Mouse (Mus musculus): Measurements from ENCODE around the gene 9530077C05Rik. TPM values are rescaled to one million over a fixed set of nuclear protein-coding genes. Genes with fewer than 3 reads are reported as not detected.

Gene 9530077C05Rik
- total RNA-seq, 2 experiments from 2014 or later = 0.70 to 0.76 TPM

GRCm38 (mm10) chr9:22461946-22462345 is 50.6 kb downstream of the 9530077C05Rik start:
- DNase-seq = no peak

DNA sequence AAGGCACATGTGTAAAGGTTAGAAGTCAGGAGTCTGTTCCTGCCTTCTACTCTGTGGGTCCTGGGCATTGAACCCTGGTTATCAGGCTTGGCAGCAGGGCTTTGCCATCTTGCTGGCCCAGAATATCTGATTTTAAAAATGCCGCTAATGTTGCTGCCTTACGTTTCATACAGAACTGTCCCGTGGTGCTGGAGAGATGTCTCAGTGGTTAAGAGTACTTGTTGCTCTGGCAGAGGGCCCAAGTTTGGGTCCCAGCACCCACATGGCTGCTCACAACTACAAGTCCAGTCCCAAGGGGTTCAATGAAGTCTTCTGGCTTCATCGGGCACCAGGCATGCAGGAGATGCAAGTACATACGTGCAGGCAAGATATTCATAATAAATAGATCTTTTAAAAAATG is 54.9 kb downstream of the 9530077C05Rik start:
- DNase-seq = no peak

- DNase-seq = peak; percentile 54
Observed at GRCm38 (mm10) chr9:22467371-22468169, 56.3 kb downstream of the 9530077C05Rik start.

- DNase-seq = peak; percentile 72
Observed at GRCm38 (mm10) chr9:22468170-22468898, 57.0 kb downstream of the 9530077C05Rik start.

DNA sequence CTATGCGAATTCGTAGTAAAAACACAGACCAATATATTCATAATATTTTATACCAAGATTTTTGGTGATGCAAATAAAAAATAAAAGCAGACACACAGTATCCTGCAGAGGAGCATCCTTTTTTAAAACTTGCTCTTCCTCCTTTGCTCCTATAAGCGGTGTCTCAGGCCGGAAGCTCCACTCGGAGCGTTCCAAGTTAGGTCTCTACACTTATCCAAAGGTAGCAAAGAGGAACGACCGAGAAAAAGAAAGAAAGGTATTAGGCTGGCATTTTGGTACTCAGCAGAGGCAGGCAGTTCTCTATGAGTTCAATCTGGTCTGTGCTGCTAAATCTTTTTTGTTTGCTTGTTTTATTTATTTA is 57.6 kb downstream of the 9530077C05Rik start:
- DNase-seq = no peak

- no peak for DNase-seq
Observed at GRCm38 (mm10) chr9:22469643-22470042, 58.3 kb downstream of the 9530077C05Rik start, which contains the start of gene Rp9. Rp9 (minus strand) TSS chr9:22469743.

- peak; percentile 91 for DNase-seq
Observed at GRCm38 (mm10) chr9:22475424-22475868, 64.1 kb downstream of the 9530077C05Rik start, which contains the start of gene Bbs9. Bbs9 (plus strand) TSS chr9:22475715.

DNA sequence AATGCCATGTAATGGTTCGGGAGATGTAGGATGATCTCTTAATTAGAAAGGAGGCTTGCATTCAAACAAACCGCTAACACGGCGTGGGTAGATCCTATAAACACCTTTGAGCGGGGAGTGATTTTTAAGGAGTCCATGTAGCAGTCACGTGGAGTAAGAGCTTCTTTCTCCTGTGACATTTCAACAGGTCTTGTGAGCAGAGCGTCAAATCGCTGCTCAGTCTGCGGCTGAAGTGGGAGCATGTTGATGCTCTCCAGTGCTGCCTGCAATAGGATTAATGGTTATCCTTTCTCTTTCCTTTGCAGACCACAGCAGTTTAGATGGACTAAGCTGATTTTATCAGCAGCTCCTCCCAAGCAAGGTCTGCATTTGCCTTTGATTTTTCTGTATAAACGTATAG is 65.0 kb downstream of the 9530077C05Rik start:
- no peak for DNase-seq

GRCm38 (mm10) chr9:22478946-22479345 is 67.6 kb downstream of the 9530077C05Rik start:
- no peak for DNase-seq

- DNase-seq = no peak
Observed at GRCm38 (mm10) chr9:22483866-22484561, 72.7 kb downstream of the 9530077C05Rik start.

- DNase-seq = no peak
Observed at GRCm38 (mm10) chr9:22484562-22485308, 73.4 kb downstream of the 9530077C05Rik start.

DNA sequence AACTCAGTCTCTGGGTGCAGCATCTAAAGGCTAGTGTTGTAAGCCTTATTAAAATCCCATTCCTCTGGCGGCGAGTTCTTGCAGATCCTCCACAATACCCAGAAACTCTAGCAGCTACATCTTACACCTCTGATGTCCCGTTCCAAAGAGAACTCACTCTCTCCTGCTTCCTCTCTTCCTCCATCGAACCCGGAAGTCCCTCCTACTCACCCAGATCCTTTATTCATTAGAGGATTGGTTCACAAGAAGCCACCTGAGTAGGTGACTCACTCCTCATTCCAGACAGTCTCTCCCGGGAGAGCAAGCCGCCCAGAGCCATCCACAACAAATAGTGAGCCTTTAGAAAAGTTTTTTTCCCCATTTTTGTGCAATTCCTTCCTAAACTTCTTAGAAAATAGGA is 74.9 kb downstream of the 9530077C05Rik start:
- no peak for DNase-seq

DNA sequence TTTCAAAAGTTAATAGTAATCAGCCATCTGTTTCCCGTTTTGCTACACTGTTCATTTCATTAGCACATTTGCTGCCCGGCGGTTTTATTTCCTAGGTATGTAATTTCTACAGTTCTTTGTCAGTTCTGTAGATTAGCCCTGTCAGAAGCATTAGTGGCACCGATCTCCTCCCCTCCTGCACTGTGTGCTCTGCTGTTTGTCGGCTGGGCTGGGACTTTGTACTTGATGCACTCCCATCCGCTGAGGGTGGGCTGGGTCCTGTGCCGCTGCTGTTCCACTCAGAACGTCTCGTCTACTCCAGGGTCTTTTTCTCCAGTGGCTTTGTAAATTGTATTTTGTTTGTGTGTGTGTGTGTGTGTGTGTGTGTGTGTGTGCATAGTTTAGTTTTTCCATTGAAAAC is 77.7 kb downstream of the 9530077C05Rik start:
- DNase-seq = no peak

Other genes with a start within 250 kb of the 9530077C05Rik start
- gene Zfp872, start 223.4 kb upstream of the 9530077C05Rik start, total RNA-seq (2021) = under 1 TPM; 0.14 to 0.18 TPM
- gene Zfp809, start 185.8 kb upstream of the 9530077C05Rik start, total RNA-seq (2021) = 10 to 100 TPM; 28.1 to 28.4 TPM
- 1 to 10 TPM; 2.0 to 2.5 TPM for gene Zfp599, start 151.6 kb upstream of the 9530077C05Rik start, total RNA-seq (2021)
- gene Zfp810, start 103.9 kb upstream of the 9530077C05Rik start, total RNA-seq (2021) = 10 to 100 TPM; 15.5 to 16.0 TPM
- 10 to 100 TPM; 69.6 to 77.4 TPM for gene Anln, start 22.3 kb upstream of the 9530077C05Rik start, total RNA-seq (2021)
- gene Gm17545, start 42.8 kb downstream of the 9530077C05Rik start, total RNA-seq (2021) = not detected
- 10 to 100 TPM; 44.7 to 46.9 TPM for gene Rp9, start 58.2 kb downstream of the 9530077C05Rik start, total RNA-seq (2021)
- gene Bbs9, start 64.2 kb downstream of the 9530077C05Rik start, total RNA-seq (2021) = 10 to 100 TPM; 14.0 to 15.9 TPM